Mouse (Mus musculus) olfactory bulb, adult 2 months (tissue): Measurements from ENCODE around the gene Cemip. TPM values are rescaled to one million over a fixed set of nuclear protein-coding genes. Genes with fewer than 3 reads are reported as not detected.

Source experiments
- H3K27ac ChIP-seq: fragments of 200-500 bp; 2 replicates; pipeline ENCODE4 v1.5.1; 2012; ENCODE audit warnings: low read depth, low read length; ENCODE audit not compliant: insufficient read depth
- H3K4me1 ChIP-seq: fragments of 200-500 bp; 2 replicates; pipeline ENCODE4 v1.6.1; 2012; ENCODE audit warnings: low read length; ENCODE audit not compliant: control insufficient read depth, insufficient read depth
- H3K4me3 ChIP-seq: fragments of 200-500 bp; 2 replicates; pipeline ENCODE4 v1.5.1; 2012; ENCODE audit warnings: mild to moderate bottlenecking, low read depth, low read length, moderate library complexity; ENCODE audit not compliant: insufficient read depth
- CTCF ChIP-seq: fragments of 200-500 bp; IDR thresholded peaks from 2 replicates; pipeline ENCODE4 v1.5.1; 2012; ENCODE audit warnings: low read depth, mild to moderate bottlenecking, low read length, moderate library complexity; ENCODE audit not compliant: insufficient read depth
- POLR2A ChIP-seq: fragments of 200-500 bp; IDR thresholded peaks from 2 replicates; pipeline ENCODE4 v1.6.1; 2012; ENCODE audit warnings: mild to moderate bottlenecking, low read depth, low read length, moderate library complexity; ENCODE audit not compliant: insufficient read depth
- WGBS: fragments of 180-500 bp; shearing (Covaris S2); methylation state at CpG from one replicate; pipeline ENCODE4 v1.1.7; 2018; 5-methylcytosine and 5-hydroxymethylcytosine counted together
- polyA plus RNA-seq: library from polyadenylated mRNA; stranded (reverse); fragments of >200 nt; gene quantifications from 2 replicates; pipeline ENCODE4 v1.2.4, GENCODE M21; 2012; ENCODE audit warnings: low replicate concordance; ENCODE audit not compliant: missing spikeins, insufficient read depth, insufficient read length

Cemip gene
- polyA plus RNA-seq, 1 experiment, result not detected

GRCm38 (mm10) chr7:83921637-83922036, 164.7 kb downstream of the Cemip start:
- H3K4me3 ChIP-seq, result no peak overlapping the region
- 10% methylated on average over 3 of the region's 3 CpGs for WGBS
- peaks cover 6% of the 10 kb centered on the region for H3K4me1 ChIP-seq
- no peak overlapping the region for H3K27ac ChIP-seq
- TF ChIP-seq CTCF (no peak), POLR2A (no peak)

- WGBS, result 80% methylated on average over 4 of the region's 4 CpGs
Measured at GRCm38 (mm10) chr7:83920241-83920640, 166.1 kb downstream of the Cemip start.

GRCm38 (mm10) chr7:83914566-83914965, 171.7 kb downstream of the Cemip start:
- Histone ChIP-seq H3K4me1 (no peaks in the 10 kb centered on the region), H3K27ac (no peak overlapping the region), H3K4me3 (no peak overlapping the region)
- TF ChIP-seq CTCF, result 0 out of 2 replicates have a peak, but pooled peaks have one; percentile 28
- TF ChIP-seq POLR2A, result no peak
- 0% methylated on average over 3 of the region's 3 CpGs for WGBS

More at GRCm38 (mm10) chr7:83920241-83920640, 166.1 kb downstream of the Cemip start:
- Histone ChIP-seq H3K27ac (no peak overlapping the region), H3K4me1 (peaks cover 6% of the 10 kb centered on the region), H3K4me3 (no peak overlapping the region)
- TF ChIP-seq POLR2A, result no peak
- TF ChIP-seq CTCF, result no peak

GRCm38 (mm10) chr7:83913995-83914394, 172.3 kb downstream of the Cemip start:
- no peak overlapping the region for H3K27ac ChIP-seq
- H3K4me3 ChIP-seq, result no peak overlapping the region
- TF ChIP-seq POLR2A (no peak), CTCF (no peak)
- no peaks in the 10 kb centered on the region for H3K4me1 ChIP-seq
- 84% methylated on average over 9 of the region's 9 CpGs for WGBS

- WGBS, result 98% methylated on average over 6 of the region's 6 CpGs
- no peak overlapping the region for H3K27ac ChIP-seq
- no peaks in the 10 kb centered on the region for H3K4me1 ChIP-seq
- TF ChIP-seq CTCF (no peak), POLR2A (no peak)
- no peak overlapping the region for H3K4me3 ChIP-seq
Measured at GRCm38 (mm10) chr7:83913405-83913932, 172.8 kb downstream of the Cemip start.

GRCm38 (mm10) chr7:83911909-83912308, 174.4 kb downstream of the Cemip start:
- H3K27ac ChIP-seq, result no peak overlapping the region
- TF ChIP-seq POLR2A (no peak), CTCF (no peak)
- no peaks in the 10 kb centered on the region for H3K4me1 ChIP-seq
- 94% methylated on average over 3 of the region's 3 CpGs for WGBS
- H3K4me3 ChIP-seq, result no peak overlapping the region

GRCm38 (mm10) chr7:83904831-83905230, 181.5 kb downstream of the Cemip start:
- TF ChIP-seq POLR2A (no peak), CTCF (no peak)
- 93% methylated on average over 3 of the region's 3 CpGs for WGBS
- no peak overlapping the region for H3K4me3 ChIP-seq
- H3K4me1 ChIP-seq, result no peaks in the 10 kb centered on the region
- no peak overlapping the region for H3K27ac ChIP-seq

- Histone ChIP-seq H3K27ac (no peak overlapping the region), H3K4me3 (no peak overlapping the region), H3K4me1 (no peaks in the 10 kb centered on the region)
- 74% methylated on average over 5 of the region's 5 CpGs for WGBS
- no peak for TF ChIP-seq CTCF
- TF ChIP-seq POLR2A, result no peak
Measured at GRCm38 (mm10) chr7:83902296-83903145, 183.8 kb downstream of the Cemip start.

GRCm38 (mm10) chr7:83901425-83901824, 184.9 kb downstream of the Cemip start:
- WGBS, result 89% methylated on average over 4 of the region's 4 CpGs
- H3K4me1 ChIP-seq, result no peaks in the 10 kb centered on the region
- H3K4me3 ChIP-seq, result no peak overlapping the region
- TF ChIP-seq POLR2A, result no peak
- no peak for TF ChIP-seq CTCF
- no peak overlapping the region for H3K27ac ChIP-seq

GRCm38 (mm10) chr7:83900519-83900918, 185.8 kb downstream of the Cemip start:
- H3K4me3 ChIP-seq, result no peak overlapping the region
- TF ChIP-seq CTCF, result no peak
- no peak for TF ChIP-seq POLR2A
- WGBS, result 90% methylated on average over 3 of the region's 3 CpGs
- no peaks in the 10 kb centered on the region for H3K4me1 ChIP-seq
- H3K27ac ChIP-seq, result no peak overlapping the region
